Mouse (Mus musculus): ENCODE measurements at regions not wholly inside any gene's neighbourhood (a gene's known extent, or its start where the extent isn't known, plus 50 kb on each side); places are given as distances from the start of the nearest gene placed in this dataset.

DNA sequence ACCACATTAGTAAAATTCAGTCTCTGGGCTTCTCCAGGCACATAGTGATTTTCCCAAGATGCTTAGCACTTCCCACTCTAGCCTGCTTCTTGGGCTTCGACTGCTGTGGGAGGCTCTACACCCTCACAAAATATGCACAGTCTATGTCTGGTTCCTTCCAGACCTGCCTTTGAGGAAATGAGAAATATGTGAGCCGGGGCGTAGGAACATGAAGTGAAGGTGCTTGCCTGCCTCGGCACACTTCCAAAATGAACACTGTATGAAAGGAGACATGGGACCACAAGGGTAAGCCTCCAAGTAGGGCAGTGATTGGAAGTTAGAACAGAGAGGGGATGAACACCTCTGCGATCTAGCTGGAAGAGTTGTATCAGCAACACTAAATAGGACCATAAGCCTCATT lies 54.5 kb downstream of the Gm10260 start:
- no peak for DNase-seq (ENCODE audit: low spot score)

GRCm38 (mm10) chr13:97704541-97704940 lies 55.9 kb downstream of the Gm10260 start:
- no peak for DNase-seq (ENCODE audit: low spot score)

DNA sequence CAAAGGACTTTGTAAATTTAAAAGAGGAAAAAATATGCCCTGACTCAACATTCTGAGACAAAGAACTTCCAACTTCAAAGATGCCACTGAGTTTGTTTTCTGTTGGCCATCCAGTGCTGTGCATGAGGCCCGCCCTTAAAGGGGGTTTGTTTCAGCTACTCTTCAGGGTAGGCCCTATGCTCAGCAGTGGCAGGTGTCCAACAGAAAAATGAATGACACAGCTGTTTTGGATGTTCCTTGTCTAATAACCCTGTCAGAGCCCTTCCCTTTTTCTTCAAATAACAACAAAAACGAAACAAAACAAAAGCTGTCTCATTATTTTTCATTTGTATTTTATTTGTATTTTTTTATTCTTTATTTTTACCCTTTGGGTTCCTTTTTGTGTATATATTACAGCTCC lies 61.5 kb downstream of the Gm10260 start:
- peak; percentile 35 for DNase-seq (ENCODE audit: low spot score)

GRCm38 (mm10) chr13:97698317-97698716 lies 62.1 kb downstream of the Gm10260 start:
- DNase-seq (ENCODE audit: low spot score): no peak

GRCm38 (mm10) chr13:97697262-97697661 lies 63.2 kb downstream of the Gm10260 start:
- no peak for DNase-seq (ENCODE audit: low spot score)

DNA sequence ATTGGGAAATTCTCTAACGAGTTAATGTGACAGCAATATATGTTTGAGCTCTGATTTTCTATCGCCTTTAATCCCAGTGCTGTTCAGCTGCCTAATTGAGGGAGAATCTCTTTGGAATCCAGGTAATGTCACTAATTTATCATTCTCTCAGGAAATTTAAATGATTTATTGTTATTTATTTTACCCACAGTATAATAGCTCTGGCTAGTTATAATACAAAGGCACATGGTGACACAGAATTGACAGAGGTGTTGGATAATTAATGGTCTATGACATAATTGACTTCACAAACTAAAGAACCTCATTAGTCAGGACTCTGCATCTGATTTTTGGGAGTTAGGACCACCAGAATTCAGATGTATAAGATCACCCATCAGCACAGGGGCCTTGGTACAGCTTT lies 65.4 kb downstream of the Gm10260 start:
- no peak for DNase-seq (ENCODE audit: low spot score)

DNA sequence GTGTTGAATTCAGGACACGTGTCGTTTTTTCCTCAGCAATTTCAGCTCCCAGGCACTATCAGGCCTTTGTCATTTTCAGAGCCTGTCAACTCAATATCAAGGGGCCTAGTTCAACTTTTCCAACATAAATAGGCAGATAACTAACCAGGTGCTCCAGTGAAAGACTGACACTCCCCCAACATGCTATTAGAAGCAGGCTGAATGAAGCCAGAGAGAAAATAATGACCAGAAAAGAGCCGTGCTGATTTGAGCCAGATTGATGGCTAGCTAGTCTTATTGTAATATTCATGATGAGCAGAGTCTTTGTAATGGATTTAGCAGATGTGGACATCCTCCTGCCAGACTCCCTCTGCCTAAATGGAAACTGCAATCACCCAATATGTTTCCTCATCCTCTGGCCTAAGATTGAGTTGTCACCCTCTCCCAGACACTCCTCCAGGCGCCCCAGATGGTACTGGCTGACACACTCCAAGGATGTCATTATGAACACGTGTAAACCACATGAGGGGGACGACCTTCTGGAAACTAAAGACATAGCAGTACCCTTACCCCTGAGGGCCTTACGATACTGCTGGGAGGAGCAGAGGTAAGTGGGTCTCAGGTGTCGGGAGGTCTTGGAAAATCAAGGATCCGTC lies 66.0 kb downstream of the Gm10260 start:
- no peak for DNase-seq (ENCODE audit: low spot score)

GRCm38 (mm10) chr13:97688310-97688886 lies 72.0 kb downstream of the Gm10260 start:
- DNase-seq (ENCODE audit: low spot score): no peak

- DNase-seq (ENCODE audit: low spot score): no peak
Observed at GRCm38 (mm10) chr13:97683836-97684235, 76.6 kb downstream of the Gm10260 start.

GRCm38 (mm10) chr13:97681228-97681987 lies 79.0 kb downstream of the Gm10260 start:
- no peak for DNase-seq (ENCODE audit: low spot score)

DNA sequence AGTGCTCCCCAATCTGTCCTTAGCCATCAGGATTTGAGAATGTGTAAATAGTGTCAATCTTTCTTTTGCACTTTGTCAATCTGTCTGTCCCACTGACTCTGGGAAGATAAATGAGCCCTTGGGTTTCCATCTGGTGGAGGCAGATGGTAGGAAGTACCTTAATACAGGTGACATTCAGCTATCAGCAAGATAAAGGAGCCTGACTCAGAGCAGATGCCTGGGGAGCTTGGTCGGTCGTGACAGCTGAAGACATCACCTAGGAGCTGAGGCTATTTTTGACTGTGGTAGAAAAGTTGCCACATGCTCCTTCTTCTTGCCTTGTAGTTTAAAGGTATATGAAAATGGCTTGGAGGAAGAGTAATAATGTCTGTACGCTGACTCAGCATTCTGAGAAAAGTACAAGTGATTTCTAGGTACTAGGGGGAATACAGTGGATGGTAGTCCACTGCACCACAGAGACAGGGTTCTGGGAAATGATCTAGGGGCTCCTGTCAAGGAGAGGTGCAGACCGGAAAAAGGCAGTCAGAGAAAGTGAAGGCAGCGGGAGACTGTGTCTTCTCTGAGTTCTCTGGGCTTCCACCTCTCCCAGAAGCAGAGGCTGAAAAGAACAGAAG lies 80.0 kb downstream of the Gm10260 start:
- DNase-seq (ENCODE audit: low spot score): no peak

DNA sequence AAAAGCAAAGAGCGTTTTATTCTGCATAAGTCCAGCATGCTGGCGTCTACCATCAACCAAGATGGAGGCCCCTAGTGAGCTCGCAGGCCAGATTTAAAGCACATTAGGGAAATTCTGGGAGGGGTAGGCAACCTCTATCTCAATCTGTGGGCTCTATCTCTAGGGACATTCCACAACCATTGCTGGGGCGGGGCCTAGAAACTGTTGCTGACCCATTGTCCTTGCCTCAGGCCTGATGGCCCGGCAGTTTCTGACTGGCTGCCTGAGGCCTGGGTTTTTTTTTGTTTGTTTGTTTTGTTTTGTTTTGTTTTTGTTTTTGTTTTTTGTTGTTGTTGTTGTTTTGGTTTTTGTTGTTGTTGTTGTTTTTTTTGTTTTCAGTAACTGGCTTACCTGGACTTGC lies 81.4 kb downstream of the Gm10260 start:
- DNase-seq (ENCODE audit: low spot score): no peak

DNA sequence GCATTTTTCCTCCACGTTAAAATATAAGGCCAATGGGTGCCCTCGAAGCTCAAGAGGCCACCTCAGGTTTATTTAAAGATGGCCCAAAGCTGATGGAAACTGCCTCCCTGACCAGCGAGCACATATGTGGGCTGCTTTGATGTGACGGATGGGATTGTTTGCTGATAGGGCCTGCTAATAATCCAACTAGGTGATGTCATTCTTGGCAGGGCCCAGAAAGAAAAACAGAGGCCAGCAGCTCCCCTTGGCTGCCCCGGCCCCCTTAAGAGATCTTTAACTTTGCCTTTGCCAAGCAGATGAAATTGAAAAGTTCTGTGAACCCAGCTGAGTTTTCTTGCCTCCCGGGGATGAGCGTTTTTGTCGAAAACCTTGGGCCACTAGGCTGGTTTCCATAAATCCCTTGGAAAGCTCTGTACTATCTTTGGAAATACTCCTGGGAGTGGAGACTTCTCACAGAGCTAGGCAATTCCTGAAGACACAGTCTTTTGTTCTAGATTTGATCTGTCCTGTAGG lies 83.8 kb downstream of the Gm10260 start:
- no peak for DNase-seq (ENCODE audit: low spot score)

DNA sequence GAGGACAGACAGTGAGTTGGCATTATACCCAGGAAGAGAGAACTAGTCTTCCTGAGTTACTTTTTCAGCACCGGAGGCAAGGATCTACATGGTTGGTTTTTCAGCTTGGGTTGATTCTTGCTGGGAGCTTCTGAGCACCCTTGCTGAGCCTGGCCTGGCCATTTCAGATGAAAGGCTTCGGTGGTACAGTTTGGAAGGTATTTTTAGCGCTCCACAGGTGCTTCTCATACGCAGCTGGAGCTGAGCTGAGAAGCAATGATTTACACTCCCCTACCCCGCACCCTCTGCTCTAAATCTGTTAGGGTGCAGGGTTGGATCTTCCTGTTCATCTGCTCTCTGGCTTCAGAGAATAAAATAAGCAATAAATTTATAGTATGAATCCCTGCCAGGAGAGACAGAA lies 87.3 kb downstream of the Gm10260 start:
- no peak for DNase-seq (ENCODE audit: low spot score)

GRCm38 (mm10) chr13:97672038-97672675 lies 88.3 kb downstream of the Gm10260 start:
- no peak for DNase-seq (ENCODE audit: low spot score)

- DNase-seq (ENCODE audit: low spot score): no peak
Observed at GRCm38 (mm10) chr13:97669366-97669765, 91.1 kb downstream of the Gm10260 start.

GRCm38 (mm10) chr13:97668910-97669309 lies 91.5 kb downstream of the Gm10260 start:
- DNase-seq (ENCODE audit: low spot score): no peak

DNA sequence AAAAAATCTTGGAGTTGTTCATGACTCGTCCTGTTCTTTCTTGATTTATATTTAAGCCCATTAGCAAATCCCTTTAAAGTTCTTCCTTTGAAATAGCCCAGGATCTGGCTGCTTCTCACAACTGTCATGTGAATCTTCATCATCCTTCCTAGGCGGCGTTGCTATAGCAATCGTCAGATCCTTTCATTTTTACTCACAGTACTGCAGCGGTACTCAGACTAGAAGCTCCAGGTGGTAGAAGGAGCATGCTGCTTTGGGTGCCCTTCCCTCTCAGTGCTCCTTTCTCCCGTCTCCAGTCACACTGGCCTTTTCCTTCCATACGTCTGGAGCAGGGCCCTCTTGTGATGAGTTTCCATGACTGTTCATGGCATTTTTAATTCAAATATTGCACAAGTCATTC lies 93.1 kb downstream of the Gm10260 start:
- DNase-seq (ENCODE audit: low spot score): no peak

DNA sequence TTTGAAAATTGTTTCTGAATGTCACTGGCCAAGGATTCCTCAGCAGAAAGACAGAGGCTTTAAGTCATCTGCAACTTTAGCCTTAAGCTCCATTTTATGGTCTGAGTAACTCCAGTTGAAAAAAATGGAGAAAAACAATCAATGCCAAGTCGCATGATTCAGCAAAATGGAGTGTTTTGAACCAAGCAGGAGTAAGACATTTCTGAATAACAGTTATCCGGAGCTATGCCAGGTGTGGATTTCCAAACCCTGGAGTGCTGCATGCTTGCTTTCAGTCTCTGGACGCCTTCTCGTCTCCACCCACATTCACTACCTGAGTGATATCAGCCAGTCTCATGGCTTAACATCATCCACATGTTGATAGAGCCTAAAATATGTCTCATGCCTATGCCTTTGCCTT lies 93.7 kb downstream of the Gm10260 start:
- DNase-seq (ENCODE audit: low spot score): no peak

GRCm38 (mm10) chr13:97665226-97665625 lies 95.2 kb downstream of the Gm10260 start:
- no peak for DNase-seq (ENCODE audit: low spot score)

GRCm38 (mm10) chr13:97662741-97663140 lies 97.7 kb downstream of the Gm10260 start:
- no peak for DNase-seq (ENCODE audit: low spot score)

- no peak for DNase-seq (ENCODE audit: low spot score)
Observed at GRCm38 (mm10) chr13:97656618-97657017, 103.8 kb downstream of the Gm10260 start.

All from spleen, adult 12 weeks (tissue).